Mouse (Mus musculus) limb, embryonic 14.5 days (tissue): ENCODE measurements around the gene Tfpi2. TPM values are rescaled to one million over a fixed set of nuclear protein-coding genes. Genes with fewer than 3 reads are reported as not detected.

Experiments
- ATAC-seq: fragments of 200-750 bp; cut with Nextera tagmentation; 2 replicates; pipeline ENCODE4 v1.8.0; 2017; ENCODE audit warnings: low read depth, moderate number of reproducible peaks, moderate TSS enrichment; ENCODE audit not compliant: low FRiP score
- DNase-seq: peaks from one replicate; pipeline ENCODE4 v3.0.0-alpha.2; 2015; ENCODE audit warnings: low spot score
- H3K27ac ChIP-seq: fragments of 300-500 bp; sonication (generic); replicated peaks from 2 replicates; pipeline ENCODE4 v1.5.1; 2014; ENCODE audit warnings: low read depth, mild to moderate bottlenecking, low read length, moderate library complexity, mixed read lengths
- H3K27me3 ChIP-seq: fragments of 300-500 bp; sonication (generic); 2 replicates; pipeline ENCODE4 v1.6.1; 2014; ENCODE audit warnings: low read length, mixed read lengths; ENCODE audit not compliant: control insufficient read depth, insufficient read depth
- H3K36me3 ChIP-seq: fragments of 300-500 bp; sonication (generic); 2 replicates; pipeline ENCODE4 v1.6.1; 2014; ENCODE audit warnings: mild to moderate bottlenecking, low read length, moderate library complexity, mixed read lengths; ENCODE audit not compliant: control insufficient read depth, insufficient read depth
- H3K4me1 ChIP-seq: fragments of 300-500 bp; sonication (generic); 2 replicates; pipeline ENCODE4 v1.6.1; 2014; ENCODE audit warnings: antibody characterized with exemption, low read length, mixed read lengths; ENCODE audit not compliant: control insufficient read depth, insufficient read depth
- H3K4me2 ChIP-seq: fragments of 300-500 bp; sonication (generic); replicated peaks from 2 replicates; pipeline ENCODE4 v1.6.1; 2014; ENCODE audit warnings: low read depth, mild to moderate bottlenecking, low read length, moderate library complexity; ENCODE audit not compliant: severe bottlenecking
- H3K4me3 ChIP-seq: fragments of 300-500 bp; sonication (generic); replicated peaks from 2 replicates; pipeline ENCODE4 v1.5.1; 2014; ENCODE audit warnings: low read length
- H3K9ac ChIP-seq: fragments of 300-500 bp; sonication (generic); 2 replicates; pipeline ENCODE4 v1.6.1; 2014; ENCODE audit warnings: mild to moderate bottlenecking, low read depth, low read length, moderate library complexity; ENCODE audit not compliant: severe bottlenecking
- H3K9me3 ChIP-seq: fragments of 300-500 bp; sonication (generic); 2 replicates; pipeline ENCODE4 v1.6.1; 2016; ENCODE audit warnings: low read length; ENCODE audit not compliant: control insufficient read depth
- POLR2A ChIP-seq: fragments of 200-500 bp; IDR thresholded peaks from 2 replicates; pipeline ENCODE4 v1.8.0; 2012; ENCODE audit warnings: inconsistent platforms, mild to moderate bottlenecking, moderate library complexity, borderline replicate concordance; ENCODE audit not compliant: insufficient read depth, insufficient read length; ENCODE audit errors: extremely low read depth
- WGBS: fragments of 180-500 bp; shearing (Covaris S2); extraction: QIAGEN DNeasy Blood & Tissue Kit; methylation state at CpG from one replicate; pipeline ENCODE4 v1.1.7; 2014; 5-methylcytosine and 5-hydroxymethylcytosine counted together
- polyA plus RNA-seq, 2 experiments: library from polyadenylated mRNA; depleted of rRNA in 1 of 2; stranded (reverse) in 1 of 2; unstranded in 1 of 2; fragments of >200 nt; fragmentation: Nextera tagmentation in 1 of 2; extraction: Ambion mirVana in 1 of 2; gene quantifications; 2 replicates each; pipeline versions ENCODE4 v1.2.1 to v1.2.3; 2012 to 2014

The Tfpi2 gene
- polyA plus RNA-seq, 2 experiments: 1.9 to 2.3 TPM

DNA sequence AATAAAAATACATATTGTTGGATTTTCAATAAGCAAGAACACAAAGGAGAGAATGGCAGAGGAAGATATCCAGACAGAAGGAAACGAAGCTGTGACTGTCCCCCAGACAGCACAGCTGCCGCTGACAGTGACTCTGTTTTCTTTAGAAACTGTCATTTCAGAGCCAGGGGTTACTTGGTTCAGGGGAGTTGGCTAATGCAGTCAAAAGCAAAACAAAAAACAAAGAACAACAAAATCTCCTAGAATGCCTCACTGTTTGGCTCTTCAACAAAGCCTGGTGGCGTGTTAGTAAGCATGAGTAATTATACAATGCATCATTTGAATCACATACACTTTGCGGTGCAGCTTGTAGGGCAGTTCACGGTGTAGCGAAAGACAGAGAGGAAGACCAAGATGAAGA is 10.6 kb upstream of the Tfpi2 start:
- DNase-seq: no peak
- WGBS: 82% methylated on average over 6 of the region's 6 CpGs

DNA sequence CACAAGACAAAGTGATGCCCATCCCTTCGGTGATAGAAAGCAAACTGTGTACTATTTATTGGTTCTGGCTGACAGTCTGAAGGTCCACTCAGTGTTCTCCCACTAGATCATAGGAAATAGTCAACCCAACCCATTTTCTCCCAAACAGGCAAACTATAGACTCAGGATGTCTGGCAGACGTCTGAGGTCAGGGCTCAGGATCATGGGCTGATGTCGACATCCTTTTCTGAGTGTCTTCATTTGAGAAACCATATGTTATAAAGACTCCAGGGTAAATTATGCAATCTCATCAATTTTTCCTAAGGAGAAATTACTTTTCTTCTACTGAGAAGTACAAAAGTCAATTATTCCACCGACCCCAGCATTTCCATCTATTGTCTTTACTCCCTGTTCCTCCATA is 9.4 kb upstream of the Tfpi2 start:
- no peak for DNase-seq
- TF ChIP-seq POLR2A: no peak
- Histone ChIP-seq H3K36me3 (no peaks in the 10 kb centered on the region), H3K4me3 (no peak overlapping the region), H3K27ac (no peak overlapping the region), H3K4me2 (no peak overlapping the region), H3K27me3 (no peaks in the 10 kb centered on the region), H3K4me1 (peaks cover 7% of the 10 kb centered on the region), H3K9me3 (no peaks in the 10 kb centered on the region), H3K9ac (no peak overlapping the region)
- WGBS: 75% methylated on average over 4 of the region's 4 CpGs
- ATAC-seq: no peak

More for the DNA sequence above, 10.6 kb upstream of the Tfpi2 start:
- no peak for ATAC-seq
- H3K27me3 ChIP-seq: no peaks in the 10 kb centered on the region
- no peak overlapping the region for H3K27ac ChIP-seq
- H3K36me3 ChIP-seq: no peaks in the 10 kb centered on the region
- peaks cover 3% of the 10 kb centered on the region; the same call in 1 of the 2 replicates for H3K4me1 ChIP-seq
- no peak for TF ChIP-seq POLR2A
- H3K4me3 ChIP-seq: no peak overlapping the region
- no peak overlapping the region for H3K4me2 ChIP-seq
- no peaks in the 10 kb centered on the region for H3K9me3 ChIP-seq
- H3K9ac ChIP-seq: no peak overlapping the region

DNA sequence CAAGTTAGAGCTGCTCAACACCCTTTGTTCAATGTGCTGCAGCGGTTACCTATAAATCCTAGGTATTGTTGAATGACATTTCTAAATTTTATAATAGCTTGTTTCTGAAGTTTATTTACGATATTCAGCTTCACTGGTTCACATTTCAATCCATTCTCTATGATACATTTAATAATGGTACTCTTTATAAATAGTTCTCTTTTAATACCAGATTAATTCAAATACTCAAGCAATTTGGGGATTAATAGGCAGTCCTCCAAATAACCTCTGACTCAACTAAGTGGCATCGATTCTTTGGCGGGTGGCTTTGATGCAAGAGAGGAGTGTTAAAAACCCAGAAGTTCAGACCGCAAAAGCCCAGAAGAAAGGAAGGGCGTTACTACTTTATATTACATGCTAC is 4.8 kb upstream of the Tfpi2 start, which contains the start of gene Gngt1:
Gene Gngt1 (plus strand): TSS at position 301 of the 400 bp plus-strand sequence.
- 70% methylated on average over 6 of the region's 6 CpGs for WGBS
- ATAC-seq (no peak), DNase-seq (no peak)

DNA sequence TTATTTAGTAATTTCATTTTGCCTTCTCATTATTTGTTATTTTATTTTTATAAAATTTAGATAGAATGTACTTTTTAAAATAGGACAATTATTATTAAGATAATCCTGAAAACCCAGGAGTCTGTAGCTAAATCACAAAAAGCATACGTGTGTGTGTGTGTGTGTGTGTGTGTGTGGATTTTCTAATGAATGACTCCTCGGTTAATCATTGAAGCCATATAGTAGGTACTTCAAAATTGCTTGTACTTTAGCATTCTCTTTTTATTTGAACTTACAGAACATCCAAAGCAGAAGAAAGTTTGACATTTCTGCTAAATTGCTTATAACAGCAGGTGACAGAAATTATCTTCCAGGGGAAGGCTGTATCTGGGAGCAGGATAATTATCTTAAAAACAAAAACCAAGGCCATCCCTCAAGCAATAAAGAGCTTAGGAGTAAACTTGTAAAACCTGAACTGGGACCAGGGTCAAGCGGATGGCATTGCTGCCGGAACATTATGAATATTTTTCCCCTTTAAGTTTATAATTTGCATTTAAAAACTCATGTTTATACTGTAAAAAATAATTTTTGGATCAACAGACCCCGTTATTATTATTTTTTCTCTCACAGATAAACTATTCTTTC is 5.9 kb downstream of the Tfpi2 start:
- ATAC-seq: no peak

More for the DNA sequence above, 4.8 kb upstream of the Tfpi2 start, which contains the start of gene Gngt1:
- H3K27me3 ChIP-seq: no peaks in the 10 kb centered on the region
- H3K9ac ChIP-seq: no peak within 1 kb of the TSS
- H3K4me3 ChIP-seq: no peak within 1 kb of the TSS
- no peak within 1 kb of the TSS for H3K27ac ChIP-seq
- H3K9me3 ChIP-seq: no peaks in the 10 kb centered on the region
- no peaks in the 10 kb centered on the region for H3K36me3 ChIP-seq
- H3K4me2 ChIP-seq: no peak within 1 kb of the TSS
- H3K4me1 ChIP-seq: peaks cover 5% of the 10 kb centered on the region; the same call in 1 of the 2 replicates
- no peak for TF ChIP-seq POLR2A

DNA sequence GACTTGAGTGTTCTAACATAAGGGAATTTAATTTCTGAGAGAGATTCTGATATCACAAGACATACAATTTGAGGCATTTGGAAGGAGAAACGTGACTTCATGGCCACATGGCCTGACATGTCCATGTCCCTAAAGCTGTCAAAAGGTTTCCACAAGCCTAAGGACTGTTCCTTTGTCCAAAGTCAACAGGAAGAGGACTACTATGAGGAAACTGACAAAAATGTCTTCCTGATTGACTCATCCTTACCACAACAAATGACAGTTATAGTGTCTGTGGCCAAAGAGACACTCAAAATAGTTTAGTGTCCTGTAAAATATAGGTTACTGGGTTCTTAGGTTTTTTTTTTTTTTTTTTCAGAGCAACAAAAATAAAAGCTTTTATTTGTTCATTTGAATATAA is 15.0 kb downstream of the Tfpi2 start:
- Histone ChIP-seq H3K36me3 (no peaks in the 10 kb centered on the region), H3K27ac (no peak overlapping the region), H3K9ac (no peak overlapping the region), H3K27me3 (no peaks in the 10 kb centered on the region), H3K4me3 (no peak overlapping the region), H3K4me1 (no peaks in the 10 kb centered on the region), H3K9me3 (no peaks in the 10 kb centered on the region), H3K4me2 (no peak overlapping the region)
- WGBS: 78% methylated on average over 1 of the region's 1 CpGs
- TF ChIP-seq POLR2A: no peak
- no peak for DNase-seq
- ATAC-seq: no peak

More for the DNA sequence above, 5.9 kb downstream of the Tfpi2 start:
- H3K9ac ChIP-seq: no peak overlapping the region
- no peaks in the 10 kb centered on the region for H3K9me3 ChIP-seq
- H3K36me3 ChIP-seq: no peaks in the 10 kb centered on the region
- no peak overlapping the region for H3K27ac ChIP-seq
- H3K4me1 ChIP-seq: no peaks in the 10 kb centered on the region
- H3K4me3 ChIP-seq: no peak overlapping the region
- TF ChIP-seq POLR2A: no peak
- no peak for DNase-seq
- no peaks in the 10 kb centered on the region for H3K27me3 ChIP-seq
- 74% methylated on average over 5 of the region's 5 CpGs for WGBS
- H3K4me2 ChIP-seq: no peak overlapping the region
